Mouse (Mus musculus): ENCODE measurements around the gene Vps16. TPM values are rescaled to one million over a fixed set of nuclear protein-coding genes. Genes with fewer than 3 reads are reported as not detected.

The Vps16 gene
- polyA plus RNA-seq (2017; shearing (Covaris generic)) = 266 TPM

DNA sequence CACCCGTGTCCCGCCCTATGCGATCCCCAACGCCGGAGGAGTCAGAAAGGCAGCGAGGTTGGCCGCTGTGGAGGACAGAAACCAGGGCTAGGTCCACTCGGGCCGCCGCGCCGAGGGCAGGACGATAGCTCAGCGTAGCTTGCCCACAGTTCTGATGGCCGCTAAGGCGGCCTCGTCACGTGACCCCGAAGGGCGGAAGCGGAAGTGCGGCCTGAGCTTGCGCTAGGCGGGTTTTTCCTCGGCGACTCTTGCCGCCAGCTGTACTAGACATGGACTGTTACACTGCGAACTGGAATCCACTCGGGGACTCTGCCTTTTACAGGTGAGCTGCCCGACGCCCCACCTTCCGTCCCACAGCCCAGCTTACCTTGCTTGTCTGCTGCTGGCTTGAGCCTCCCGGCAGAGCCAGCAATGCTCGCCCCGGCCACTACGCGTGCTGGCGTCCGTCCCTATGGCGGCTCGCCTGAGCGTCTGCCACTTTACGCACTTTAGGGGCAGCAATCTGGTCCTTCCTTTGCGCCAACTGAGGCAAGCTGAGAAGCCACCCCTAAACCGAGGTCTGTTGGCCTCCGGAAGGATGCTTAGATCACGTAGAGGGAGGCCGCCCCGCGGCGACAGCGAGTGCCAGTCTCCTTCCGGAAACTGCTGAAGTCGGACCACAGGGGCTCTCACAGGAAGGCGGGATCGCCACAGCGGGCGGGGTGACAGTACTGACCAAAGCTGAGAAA lies at the start of gene Vps16, which contains the start of gene Pced1a:
Gene Vps16, plus strand, starts transcription at position 214 of the 728 bp plus-strand sequence.
Gene Pced1a, minus strand, starts transcription at position 576 of the 728 bp plus-strand sequence.

DNA sequence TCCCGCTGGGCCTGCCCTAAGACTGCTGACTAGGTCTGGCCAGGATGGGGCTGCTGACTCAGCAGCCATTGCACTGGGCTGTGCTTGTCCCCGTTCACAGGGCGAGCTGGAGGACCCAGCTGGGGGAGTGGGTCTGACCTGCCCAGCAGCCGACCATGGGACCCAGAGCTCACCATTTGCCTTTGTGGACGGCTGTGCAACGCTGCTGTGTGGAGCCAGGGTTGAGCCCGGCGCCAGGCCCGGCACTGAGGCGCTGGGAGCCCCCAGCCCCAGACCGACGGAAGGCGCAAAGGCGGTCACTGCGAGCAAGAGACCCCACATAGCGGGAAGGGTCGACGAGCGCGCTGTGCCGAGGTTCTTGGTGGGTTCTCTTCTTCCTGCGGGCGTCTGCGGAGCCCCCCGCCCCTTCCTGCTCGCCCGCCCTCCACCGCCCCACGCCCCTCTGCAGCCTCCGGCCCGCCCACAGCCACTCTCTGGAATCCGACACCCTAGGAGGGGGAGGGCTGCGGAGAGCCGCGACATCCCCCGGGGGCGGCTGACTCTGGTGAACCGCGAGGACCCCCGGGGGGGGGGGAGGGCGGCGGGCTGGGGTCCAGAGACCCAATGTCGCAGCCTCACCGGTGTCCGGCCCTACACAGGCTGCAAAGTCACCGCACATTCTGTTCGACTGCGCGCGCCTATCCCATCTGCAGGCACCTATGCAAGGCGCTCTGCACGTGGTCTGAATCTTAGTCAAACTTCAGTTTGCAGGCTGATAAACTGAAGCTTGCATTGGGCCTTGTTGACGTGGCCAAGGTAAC lies 26.8 kb upstream of the Vps16 start, which contains the start of gene Cpxm1:
Gene Cpxm1, minus strand, starts transcription at position 389 of the 800 bp plus-strand sequence.

DNA sequence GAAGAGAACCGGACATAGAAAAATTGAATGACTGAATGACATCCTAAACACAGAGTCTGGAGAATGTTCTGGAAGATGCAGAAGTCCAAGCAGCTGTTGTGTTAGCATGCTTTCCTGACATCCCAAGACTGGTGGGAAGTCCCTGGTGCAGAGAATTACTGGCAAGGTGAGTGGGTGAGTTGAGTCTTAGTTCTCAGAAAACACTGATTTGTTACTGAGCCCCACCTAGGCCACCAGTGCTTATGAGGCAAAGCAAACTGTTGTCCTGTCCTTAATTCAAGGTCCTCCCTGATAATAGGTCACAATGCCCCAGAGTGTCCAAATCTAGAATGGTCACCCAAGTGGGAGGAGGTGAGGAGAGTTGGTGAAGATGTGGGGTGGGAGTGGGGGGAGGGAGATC lies 19.2 kb upstream of the Vps16 start, which contains the start of the genes Gm28372 and 1700020A23Rik:
Gene Gm28372, plus strand, starts transcription at position 301 of the 400 bp plus-strand sequence.
Gene 1700020A23Rik, plus strand, starts transcription at position 321 of the 400 bp plus-strand sequence.

DNA sequence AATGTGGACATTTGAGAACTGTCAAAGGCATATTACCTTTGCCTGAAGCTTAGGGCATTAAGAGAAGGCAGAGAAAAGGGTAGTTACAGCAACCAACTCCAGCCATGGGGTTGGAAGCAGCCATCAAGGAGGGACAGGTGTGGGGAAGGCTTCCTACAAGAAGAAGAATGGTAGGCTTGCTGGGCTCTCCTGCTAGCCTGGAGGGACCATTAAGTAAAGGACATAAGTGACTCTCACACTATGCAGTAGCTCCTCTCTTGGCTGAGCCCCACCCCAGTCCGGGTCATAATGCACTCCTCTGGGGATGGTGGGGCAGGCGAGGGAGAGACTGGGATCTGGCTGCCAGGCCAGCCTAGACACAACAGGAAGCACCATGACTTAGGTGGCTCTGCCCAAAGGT lies 18.0 kb upstream of the Vps16 start, which contains the start of gene Tmem239:
Gene Tmem239, plus strand, starts transcription at position 301 of the 400 bp plus-strand sequence.

DNA sequence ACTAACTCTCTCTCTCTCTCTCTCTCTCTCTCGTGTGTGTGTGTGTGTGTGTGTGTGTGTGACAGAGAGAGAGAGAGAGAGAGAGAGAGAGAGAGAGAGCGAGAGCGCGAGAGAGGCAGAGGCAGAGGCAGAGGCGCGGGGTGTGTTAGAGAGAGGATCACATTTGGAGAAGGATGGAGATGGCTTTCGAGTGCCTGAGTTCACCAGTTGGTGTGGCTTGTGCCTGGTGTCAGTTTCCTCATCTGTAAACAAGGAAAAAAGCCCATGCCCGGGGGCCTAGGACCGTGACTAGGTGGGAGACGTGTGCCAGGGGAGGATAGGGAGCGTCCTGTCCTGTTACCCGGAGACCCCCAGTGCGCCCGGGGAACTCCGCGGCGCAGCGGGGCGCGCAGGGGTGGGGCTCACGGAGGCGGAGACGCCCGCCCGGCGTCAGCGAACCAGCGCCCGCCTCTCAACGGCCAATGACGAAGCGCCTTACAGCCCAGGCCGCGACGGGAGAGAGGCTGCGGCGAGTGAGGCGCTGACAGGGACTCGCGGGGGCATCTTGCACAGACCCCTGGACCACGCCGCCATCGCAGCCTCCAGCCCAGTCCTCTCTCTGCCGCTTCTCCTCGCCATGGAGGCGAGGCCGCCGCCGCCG lies 25.8 kb downstream of the Vps16 start, which contains the start of gene Ptpra:
Gene Ptpra, plus strand, starts transcription at position 485 of the 640 bp plus-strand sequence.

Other genes starting within 250 kb of the Vps16 start
- gene Snrpb, start 244.9 kb upstream of the Vps16 start, polyA plus RNA-seq (2017; shearing (Covaris generic)) = 355 TPM
- 0.16 TPM for gene Tmc2, start 229.1 kb upstream of the Vps16 start, polyA plus RNA-seq (2017; shearing (Covaris generic))
- 386 TPM for gene Nop56, start 149.9 kb upstream of the Vps16 start, polyA plus RNA-seq (2017; shearing (Covaris generic))
- gene Idh3b, start 139.8 kb upstream of the Vps16 start, polyA plus RNA-seq (2017; shearing (Covaris generic)) = 123 TPM
- gene Ebf4, start 129.2 kb upstream of the Vps16 start, polyA plus RNA-seq (2017; shearing (Covaris generic)) = not detected
- gene Cpxm1, start 26.8 kb upstream of the Vps16 start, polyA plus RNA-seq (2017; shearing (Covaris generic)) = 0.32 TPM
- not detected for gene Gm28372, start 19.1 kb upstream of the Vps16 start, polyA plus RNA-seq (2017; shearing (Covaris generic))
- not detected for gene 1700020A23Rik, start 19.1 kb upstream of the Vps16 start, polyA plus RNA-seq (2017; shearing (Covaris generic))
- gene Tmem239, start 17.9 kb upstream of the Vps16 start, polyA plus RNA-seq (2017; shearing (Covaris generic)) = not detected
- gene Pced1a, start 362 bp downstream of the Vps16 start, polyA plus RNA-seq (2017; shearing (Covaris generic)) = 13.9 TPM
- gene Ptpra, start 25.9 kb downstream of the Vps16 start, polyA plus RNA-seq (2017; shearing (Covaris generic)) = 142 TPM
- gene Mrps26, start 139.4 kb downstream of the Vps16 start, polyA plus RNA-seq (2017; shearing (Covaris generic)) = 46.4 TPM
- 1.3 TPM for gene Oxt, start 151.8 kb downstream of the Vps16 start, polyA plus RNA-seq (2017; shearing (Covaris generic))
- not detected for gene Avp, start 158.2 kb downstream of the Vps16 start, polyA plus RNA-seq (2017; shearing (Covaris generic))
- gene Fastkd5, start 205.7 kb downstream of the Vps16 start, polyA plus RNA-seq (2017; shearing (Covaris generic)) = 7.9 TPM
- 3.4 TPM for gene Ubox5, start 205.7 kb downstream of the Vps16 start, polyA plus RNA-seq (2017; shearing (Covaris generic))
- gene Lzts3, start 218.5 kb downstream of the Vps16 start, polyA plus RNA-seq (2017; shearing (Covaris generic)) = 2.0 TPM
- 136 TPM for gene Ddrgk1, start 240.3 kb downstream of the Vps16 start, polyA plus RNA-seq (2017; shearing (Covaris generic))
- gene Itpa, start 243.3 kb downstream of the Vps16 start, polyA plus RNA-seq (2017; shearing (Covaris generic)) = 18.0 TPM